Mouse (Mus musculus) neural tube, embryonic 10.5 days (tissue): Measurements from ENCODE around the gene Slc7a4.
A peak's percentile ranks its signal among the peaks of the same experiment; 100 is the strongest.

Experiments used
- DNase-seq: peaks from one replicate; pipeline ENCODE4 v3.0.0-alpha.2; 2017; ENCODE audit warnings: low spot score; ENCODE audit errors: extremely low spot score

Slc7a4 gene

DNA sequence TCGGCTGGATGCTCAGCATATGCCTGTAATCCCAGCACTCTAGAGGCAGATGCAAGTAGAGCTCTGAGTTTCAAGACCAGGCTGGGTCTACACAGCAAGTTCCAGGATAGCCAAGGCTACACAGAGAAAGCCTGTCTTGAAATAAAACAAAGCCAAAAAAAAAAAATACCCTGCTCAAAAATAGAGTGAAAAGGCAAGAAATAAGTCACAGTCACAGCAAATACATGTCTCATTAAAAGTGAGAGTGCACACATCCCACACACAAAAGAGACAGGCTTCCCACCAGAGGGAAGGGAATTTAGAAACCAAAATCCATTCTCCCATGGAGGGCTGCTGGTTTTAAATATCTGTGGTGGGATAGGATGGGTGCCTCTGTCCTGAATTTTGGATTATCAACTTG is 19.4 kb downstream of the Slc7a4 start:
- DNase-seq = no peak

DNA sequence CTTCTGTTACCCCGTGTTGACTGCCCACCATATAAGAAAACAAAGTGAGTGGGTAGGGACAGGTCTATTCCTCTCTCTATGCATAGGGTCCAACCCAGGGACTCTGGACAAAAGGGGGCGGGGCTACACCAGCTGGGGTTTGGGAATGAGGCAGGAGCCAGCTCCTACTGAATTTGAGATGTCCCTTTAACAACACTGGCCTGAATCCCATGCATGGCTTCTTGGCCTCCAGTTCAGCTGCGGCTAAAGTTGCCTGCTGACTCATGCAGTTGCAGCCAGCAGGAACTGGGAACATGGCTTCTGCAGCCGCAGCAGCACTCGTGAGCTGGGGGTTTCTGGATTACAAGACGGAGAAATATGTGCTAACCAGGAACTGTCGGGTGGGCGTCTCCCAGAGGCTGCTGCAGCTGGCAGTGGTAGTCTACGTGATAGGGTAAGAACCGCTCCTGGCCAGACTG is 21.2 kb downstream of the Slc7a4 start, which contains the start of gene P2rx6:
Gene P2rx6 (plus strand): TSS at position 135 of the 458 bp plus-strand sequence.
- DNase-seq = peak; percentile 63

DNA sequence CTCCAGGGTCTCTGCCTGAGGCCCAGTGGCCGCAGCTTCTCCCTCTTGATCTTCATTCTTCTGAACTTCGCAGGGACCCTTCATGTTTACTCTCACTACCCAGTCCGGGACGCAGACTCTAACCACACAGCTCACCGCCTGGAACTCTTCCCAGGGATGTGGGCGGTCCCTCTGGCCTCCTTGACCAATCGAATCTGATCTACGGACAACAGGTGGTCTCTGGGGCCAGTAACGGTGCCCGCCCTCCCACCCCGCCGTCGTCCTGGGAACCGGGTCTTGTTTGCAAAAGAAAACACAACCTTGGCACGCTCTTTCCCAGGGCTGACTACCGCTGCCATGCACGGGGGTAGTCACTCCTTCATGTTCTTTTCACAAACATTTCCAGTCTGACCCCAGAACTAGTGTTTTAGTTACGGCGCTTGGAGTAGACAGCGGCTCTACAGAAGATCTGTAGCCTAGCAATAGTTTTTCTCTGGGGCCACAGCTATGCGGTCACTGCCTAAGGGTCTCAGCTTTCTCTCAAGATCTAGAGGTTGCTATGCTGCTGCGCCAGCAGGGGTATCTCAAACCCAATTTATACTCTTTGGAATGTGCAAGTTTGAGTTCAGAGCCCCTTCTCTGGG is 21.8 kb downstream of the Slc7a4 start, which contains the start of gene Lrrc74b:
Gene Lrrc74b (minus strand): TSS at position 120 of the 623 bp plus-strand sequence.
- peak; percentile 77 for DNase-seq

DNA sequence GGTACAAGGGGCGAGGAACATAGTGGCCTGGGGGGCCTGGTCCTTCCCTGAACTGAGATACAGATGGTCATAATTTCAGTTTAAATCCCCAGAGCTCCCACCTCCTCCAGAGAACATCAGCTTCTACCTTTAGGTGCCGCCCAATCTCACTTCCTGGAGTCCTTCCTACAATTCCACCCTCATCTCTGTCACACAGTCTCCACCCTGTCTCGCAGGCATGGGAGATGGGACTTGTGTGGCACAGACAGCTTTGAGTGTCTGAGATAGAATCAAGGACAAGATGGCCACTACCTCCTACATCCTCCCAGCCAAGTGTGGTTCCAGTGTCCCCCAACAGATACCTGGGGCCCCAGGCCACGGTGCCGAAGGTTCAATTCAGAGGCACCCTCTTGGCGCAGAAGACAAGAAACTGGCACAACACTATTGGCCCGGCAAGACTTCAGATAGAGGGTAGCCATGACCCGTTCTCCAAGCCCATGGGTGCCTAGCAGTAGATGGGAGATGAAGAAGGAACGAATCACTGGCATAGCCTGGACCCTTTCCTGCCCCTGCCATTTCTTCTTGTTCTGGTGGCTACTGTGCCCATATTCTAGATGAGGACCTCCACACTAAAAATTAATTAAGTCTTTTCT is 23.5 kb downstream of the Slc7a4 start:
- no peak for DNase-seq

DNA sequence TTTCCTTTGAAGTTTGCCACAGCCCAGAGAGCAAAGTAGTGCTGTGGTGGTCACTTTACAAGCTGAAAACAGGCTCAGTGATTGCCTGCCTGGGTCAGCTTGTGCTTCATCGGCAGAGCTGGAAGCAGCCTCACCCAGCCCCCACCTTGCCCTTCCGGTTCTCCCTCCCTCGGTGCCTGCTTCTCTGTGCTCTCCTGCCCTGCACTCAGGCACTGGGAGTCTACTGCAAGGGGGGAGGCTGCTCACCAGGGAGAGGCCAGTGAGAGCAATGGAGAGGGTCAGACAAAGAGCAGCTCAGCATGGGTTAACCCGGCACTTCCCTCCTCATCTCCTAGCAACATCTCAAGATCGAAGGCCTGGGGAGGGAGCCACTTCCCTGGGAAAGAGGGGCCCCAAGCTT is 24.2 kb downstream of the Slc7a4 start:
- DNase-seq = peak; percentile 42

DNA sequence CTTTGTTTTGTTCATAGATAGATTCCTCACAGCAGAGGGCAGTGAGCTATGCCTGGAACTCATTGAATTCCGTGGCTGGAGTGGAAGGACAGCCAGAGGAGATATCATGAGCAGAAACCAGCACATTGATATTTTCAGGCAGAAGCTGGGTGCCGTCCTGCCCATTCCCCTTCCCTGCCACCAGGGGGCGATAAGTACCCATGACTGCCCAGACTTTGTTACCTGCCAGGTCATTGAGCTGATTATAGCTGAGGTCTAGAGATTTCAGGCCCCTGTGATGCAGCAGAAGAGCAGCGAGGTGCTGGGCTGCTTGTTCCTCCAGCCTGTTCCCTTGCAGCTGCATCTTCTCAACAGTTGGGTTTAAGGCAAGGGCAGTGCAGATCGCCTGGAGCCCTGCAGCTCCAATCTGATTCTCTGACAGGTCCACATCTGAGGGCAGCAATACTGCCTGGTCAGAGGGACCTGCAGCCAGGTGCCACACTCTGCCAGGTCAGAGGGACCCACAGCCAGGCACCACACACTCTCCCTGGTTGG is 25.0 kb downstream of the Slc7a4 start:
- DNase-seq = peak; percentile 78

DNA sequence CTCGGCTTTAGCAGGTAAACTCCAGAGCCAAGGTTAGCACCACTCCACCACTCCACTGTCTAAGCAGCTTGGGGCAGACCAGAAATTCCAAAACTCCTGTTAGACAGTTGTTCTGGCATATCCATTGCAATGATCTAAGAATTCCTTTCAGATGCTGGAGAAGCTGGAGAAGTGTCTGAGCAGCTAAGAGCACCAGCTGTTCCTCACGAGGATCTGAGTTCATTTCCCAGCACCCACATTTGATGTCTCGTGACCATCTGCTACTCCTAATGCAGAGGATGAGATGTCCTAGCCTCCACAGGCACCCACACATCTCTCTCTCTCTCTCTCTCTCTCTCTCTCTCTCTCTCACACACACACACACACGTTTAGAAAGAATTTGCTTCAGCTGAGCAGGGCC is 26.1 kb downstream of the Slc7a4 start:
- no peak for DNase-seq

DNA sequence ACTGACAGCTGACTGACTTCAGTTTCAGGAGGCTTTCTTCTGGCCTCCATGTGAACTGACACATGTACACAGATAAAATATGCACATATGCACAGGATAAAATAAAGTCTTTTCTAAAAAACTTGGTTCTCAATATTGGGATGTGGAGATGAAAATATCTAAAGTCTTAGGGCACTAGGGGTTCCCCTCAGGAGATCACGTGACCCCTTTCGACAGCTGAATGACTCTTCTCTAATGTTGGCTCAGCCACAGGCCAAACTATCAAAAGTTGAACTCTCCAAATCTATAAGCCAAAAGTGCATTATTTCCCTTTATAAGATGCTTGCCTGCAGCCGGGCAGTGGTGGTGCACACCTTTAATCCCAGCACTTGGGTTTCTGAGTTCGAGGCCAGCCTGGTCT is 26.8 kb downstream of the Slc7a4 start:
- DNase-seq = no peak

DNA sequence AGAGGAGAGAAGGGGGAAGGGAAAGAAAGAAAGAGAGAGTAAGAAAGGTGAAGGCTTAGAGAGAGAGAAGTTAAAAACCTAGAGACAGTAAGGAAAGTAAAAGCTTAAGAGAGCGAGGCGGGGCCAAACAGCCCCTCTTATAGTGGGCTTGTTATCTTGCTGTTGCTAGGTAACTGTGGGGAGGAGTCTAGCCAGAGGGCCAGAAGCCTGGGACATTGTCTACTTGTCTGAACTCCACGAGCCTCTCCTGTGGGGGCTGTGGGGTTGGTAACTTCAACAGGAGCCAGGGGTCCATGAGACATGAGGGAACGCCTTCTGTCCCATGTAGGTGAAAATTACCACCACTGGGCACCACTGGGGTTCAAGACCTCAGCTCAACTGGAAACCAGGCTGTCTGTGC is 28.3 kb downstream of the Slc7a4 start:
- DNase-seq = peak; percentile 32

DNA sequence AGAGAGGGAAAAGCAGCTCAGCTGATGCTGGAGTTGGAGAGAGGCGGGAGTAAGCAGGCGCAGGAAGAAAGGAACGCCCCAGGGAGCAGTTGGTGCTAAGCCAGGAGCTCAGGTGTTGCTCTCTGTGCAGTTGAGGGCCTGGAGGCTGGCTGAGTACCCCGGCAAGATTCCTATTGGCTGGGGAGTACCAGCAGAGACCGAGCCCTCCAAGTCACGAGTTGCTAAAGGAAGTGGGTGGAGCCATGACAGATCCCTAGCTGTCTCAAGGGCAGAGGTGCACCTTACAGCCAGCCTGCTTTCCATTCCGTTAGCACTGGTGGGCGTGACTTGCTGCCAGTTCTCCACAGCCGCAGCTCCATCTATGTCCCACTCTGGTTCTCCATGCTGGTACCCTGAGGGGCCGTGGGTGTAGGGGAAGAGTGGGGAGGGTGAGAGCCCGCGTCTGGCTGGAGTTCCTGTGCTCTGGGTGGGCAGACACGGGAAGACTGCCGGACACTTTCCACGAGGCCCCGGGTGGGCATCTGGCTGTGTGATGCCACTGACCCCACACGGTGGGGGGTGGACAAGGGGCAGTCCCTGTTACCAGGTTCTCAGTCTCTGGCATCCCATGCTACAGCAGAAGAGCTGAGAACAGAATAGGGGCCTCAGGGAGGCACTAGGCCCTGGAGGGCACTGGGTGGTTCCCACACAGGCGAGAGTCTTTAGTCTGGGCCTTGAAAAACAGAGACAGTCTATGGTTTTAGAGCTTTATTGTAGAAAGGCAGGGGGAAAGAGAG is 28.9 kb downstream of the Slc7a4 start:
- DNase-seq = peak; percentile 47

DNA sequence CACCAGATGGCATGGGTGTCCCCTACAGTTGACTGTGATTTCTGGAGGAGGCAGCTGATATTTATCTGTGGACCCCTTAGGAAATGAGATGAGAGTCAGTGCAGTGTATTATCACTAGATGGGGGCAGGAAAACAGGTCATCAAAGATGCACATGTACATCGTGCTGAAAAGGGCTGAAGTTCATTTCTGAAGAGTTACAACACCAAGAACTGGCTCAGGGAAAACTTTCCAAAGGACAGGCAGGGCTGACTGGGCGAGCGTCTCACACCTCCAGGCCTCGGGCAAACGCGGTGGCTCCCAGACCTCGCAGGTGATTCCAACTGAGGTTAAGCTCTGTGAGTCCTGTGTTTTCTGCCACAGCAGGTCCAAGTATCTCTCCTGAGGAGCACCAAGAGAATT is 30.2 kb downstream of the Slc7a4 start:
- DNase-seq = no peak

DNA sequence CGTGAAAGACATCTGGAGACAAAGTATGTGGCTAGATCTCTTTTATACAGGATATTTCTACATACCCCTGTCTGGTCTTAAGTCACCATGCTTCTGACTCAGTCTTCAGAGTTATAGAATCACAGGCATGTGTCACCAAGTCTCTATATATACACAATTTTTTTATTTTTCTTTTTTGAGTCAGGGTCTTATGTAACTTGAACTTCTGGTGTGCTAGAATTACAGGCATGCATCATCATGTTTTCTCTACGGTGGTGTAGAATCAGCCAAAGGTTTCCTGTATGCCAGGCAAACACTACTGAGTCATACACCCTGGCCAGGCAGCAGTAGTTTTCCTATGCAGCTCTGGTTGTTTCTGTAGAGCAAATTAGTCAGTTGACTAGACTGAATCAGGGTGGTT is 40.4 kb downstream of the Slc7a4 start:
- no peak for DNase-seq

DNA sequence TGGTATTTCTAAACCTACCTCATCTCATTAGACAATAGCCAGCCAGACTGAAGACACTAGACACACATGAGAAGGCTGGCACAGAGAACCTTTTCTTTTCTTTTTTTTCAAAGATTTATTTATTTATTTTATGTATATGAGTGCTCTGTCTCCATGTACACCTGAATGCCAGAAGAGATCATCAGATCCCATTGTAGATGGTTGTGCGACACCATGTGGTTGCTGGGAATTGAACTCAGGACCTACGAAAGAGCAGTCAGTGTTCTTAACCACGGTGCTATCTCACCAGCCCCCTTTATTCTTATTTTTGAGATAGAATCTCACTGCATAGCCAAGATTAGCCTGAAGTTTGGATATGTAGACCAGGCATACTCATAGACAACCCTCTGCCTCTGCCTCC is 46.4 kb downstream of the Slc7a4 start:
- DNase-seq = no peak

DNA sequence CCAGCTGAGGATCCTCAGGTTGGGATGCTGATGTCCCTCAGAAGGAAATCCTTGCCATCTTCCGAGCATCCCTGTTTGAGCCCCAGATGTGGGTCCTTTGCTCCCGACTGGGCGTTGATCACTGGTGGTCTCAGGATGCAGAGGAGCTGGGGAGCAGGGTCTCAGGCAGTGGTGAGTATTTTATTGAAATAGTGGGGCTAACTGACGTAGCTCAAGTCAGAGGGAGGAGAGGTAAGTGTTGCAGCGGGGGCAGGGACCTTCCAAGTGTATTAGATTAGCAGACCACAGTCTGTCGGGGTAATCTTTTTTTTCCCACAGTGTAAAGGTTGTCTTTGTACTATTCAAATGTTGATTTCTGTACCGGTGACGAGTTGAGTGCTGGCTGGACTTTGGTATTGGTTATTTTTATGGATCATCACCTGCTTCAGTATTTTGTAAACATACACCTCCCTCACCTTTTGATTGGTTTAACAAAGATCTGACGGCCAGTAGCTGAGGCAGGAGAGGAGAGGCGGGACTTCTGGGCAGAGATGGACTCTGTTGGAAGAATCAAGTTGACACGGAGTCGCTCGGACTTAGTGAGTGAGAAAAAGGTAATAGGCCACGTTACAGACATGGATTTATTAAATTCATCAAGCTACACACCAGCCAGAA is 50.2 kb downstream of the Slc7a4 start:
- DNase-seq = no peak

DNA sequence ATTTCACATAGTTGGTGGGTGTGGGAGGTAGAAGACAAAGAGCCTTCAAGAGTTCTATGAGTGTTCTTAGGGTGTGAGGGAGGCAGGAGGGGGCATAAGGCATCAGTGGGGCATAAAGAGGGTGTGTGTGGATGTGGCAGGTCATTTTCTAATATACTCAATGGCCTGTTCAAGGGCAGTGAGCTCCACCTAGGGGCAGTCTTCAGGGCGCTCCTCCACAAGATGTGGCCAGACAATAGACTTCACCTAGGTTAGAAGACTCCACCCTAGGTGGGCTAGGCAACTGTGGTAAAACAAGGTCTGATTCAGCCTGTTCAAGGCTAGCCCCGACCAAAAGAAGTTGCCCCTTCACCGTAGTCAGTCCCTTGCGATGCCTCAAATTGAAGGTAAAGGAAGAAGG is 50.7 kb downstream of the Slc7a4 start:
- no peak for DNase-seq

DNA sequence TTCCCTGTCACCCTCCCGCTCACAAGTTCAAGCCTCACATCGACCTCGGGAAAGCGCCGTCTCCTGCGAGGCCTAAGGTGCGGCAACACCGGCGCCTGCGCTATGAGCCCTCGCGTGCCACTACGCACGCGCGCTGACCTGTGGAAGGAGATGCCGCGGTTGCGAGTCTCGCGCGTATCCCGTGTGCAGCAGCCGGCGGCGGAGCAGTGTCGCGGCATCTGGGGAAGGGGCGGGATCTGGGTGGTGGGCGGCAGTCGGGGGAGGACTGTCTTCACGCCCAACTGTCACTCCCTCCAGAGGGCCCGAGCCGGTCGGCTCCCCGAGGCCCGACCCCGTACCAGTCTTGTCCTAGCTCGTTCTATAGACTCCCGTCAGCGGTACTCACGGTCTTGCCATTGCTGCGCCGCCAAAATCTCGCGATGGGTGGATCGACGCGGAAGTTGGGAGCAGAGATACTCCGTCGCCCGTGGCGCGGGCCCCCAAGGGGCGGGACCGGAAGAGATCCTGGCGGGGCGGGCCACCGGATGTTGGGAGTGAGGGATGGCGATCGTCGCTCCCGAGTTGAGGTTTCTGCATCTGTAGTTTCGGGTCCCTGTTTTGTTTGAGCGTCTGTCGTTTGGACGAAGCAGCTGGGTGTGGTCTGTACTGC is 52.2 kb downstream of the Slc7a4 start, which contains the start of gene Thap7:
Gene Thap7 (minus strand): TSS at position 497 of the 649 bp plus-strand sequence.
- peak; percentile 98 for DNase-seq

DNA sequence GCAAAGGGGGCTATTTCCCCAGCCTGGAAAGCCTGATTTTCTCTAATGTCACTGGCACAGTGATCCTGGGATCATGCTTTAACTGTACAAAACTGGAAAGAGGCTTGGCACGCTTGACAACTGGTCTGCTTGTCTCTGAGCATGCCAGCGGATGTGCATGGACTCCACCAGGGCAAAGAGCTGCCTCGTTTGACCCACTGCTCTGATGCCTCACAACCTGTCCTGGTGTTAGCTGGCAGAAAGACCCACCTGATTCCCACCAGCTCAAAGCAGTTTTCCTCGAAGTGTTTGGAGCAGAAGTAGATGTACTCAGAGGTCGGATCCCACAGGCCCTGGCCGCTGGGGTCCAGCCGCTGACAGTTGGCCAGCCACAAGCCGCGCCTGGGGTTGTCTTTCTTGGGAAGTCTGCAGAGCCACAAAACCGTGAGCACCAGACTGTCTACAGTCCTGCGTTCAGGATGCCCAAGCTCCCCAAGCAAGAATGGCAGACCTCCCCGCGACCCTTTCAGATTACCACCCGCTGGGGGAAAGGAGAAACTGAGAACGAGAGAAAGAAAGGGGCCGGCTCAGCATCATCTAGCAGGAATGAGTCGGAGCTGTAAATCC is 52.9 kb downstream of the Slc7a4 start:
- no peak for DNase-seq

DNA sequence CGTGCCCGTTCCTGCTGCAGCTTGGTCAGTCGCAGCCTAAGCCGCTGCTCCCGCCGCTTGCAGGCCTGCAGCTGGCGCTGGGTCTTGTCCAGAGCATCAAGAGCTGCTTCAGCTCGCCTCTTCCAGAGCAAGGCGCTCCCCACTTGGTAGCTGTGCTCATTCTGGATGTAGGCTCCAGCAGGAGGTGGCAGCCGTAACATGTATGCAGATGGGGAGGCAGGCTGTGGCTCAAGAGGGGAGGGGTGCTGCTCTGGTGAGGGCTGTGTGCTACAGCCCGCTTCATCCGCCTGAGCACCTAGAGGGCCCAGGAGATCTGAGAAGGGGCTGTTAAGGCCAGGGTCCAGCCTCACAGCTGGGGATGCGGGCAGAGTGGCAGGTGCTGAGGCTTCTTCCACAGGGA is 54.7 kb downstream of the Slc7a4 start:
- DNase-seq = no peak

DNA sequence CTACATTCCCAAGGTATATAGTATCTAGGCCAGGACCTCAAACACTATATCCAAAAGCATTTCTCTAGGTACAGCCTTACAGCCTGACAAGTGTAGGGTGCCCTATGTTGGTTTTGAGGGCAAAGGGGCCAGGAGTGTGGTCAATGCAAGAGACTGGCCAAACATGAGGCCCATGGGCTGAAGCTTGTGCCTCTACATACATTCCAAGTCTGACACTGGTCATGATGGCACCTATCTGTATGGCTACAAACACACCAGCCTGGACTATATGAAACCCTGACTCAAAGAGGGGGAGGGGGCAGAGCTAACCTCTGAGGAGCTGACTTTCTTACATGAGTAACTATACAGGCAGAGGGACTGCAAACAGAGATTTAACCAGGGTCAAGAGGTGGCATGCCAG is 55.4 kb downstream of the Slc7a4 start:
- no peak for DNase-seq

DNA sequence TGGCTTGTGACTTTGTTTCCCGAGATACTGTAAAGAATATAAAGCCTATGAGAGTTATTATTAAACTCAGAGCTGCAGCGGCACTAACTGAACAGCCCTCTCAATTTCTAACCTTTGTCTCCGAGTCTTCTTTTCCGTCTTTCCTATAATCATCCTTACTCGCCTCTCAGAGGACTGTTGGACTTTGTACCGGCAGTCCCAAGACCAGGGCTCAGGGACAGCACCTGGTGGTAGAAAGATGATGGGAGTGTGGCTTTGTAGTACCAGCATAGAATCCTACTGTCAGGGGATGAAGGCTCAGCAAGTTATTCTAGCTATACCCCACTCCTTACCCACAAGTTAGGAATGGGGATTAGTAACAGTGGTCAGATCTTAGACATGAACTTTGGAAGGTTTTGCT is 56.8 kb downstream of the Slc7a4 start:
- DNase-seq = no peak

DNA sequence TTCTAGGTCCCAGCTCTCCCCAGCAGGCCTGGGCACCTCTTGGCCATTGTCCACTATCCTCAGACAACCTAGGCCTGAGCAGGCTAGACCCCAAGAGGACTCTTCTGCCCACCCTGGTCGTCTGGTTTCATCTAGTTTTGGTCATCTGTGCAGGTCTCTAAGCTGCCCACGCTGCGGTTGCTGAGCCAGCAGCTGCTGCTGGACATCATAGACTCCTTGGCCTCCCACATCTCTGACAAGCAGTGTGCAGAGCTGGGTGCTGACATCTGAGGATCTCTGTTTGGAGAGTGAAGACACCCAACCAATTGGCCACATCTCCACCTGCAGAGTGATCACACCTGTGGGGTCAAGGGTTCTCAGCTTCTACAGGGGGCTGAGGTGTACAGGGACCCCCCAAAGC is 57.5 kb downstream of the Slc7a4 start:
- no peak for DNase-seq
